Mouse (Mus musculus) cerebellum, adult 2 months (tissue): ENCODE results near the gene Notch1. TPM values are rescaled to one million over a fixed set of nuclear protein-coding genes. Genes with fewer than 3 reads are reported as not detected.

Experiments used
- DNase-seq, 2 experiments: peaks; one replicate each; pipeline ENCODE4 v3.0.0; 2021
- H3K27ac ChIP-seq: fragments of 200-500 bp; 2 replicates; pipeline ENCODE4 v1.5.1; 2012; ENCODE audit warnings: low read length, control low read depth, inconsistent platforms; ENCODE audit not compliant: insufficient read depth
- H3K27me3 ChIP-seq: fragments of 200-500 bp; 2 replicates; pipeline ENCODE4 v1.6.1; 2012; ENCODE audit warnings: inconsistent platforms, mild to moderate bottlenecking, low read length, moderate library complexity; ENCODE audit not compliant: control insufficient read depth, insufficient read depth
- H3K4me1 ChIP-seq: fragments of 200-500 bp; 2 replicates; pipeline ENCODE4 v1.6.1; 2011; ENCODE audit warnings: low read length; ENCODE audit not compliant: control insufficient read depth, insufficient read depth
- H3K4me3 ChIP-seq: fragments of 200-500 bp; replicated peaks from 2 replicates; pipeline ENCODE3; 2011; ENCODE audit warnings: mild to moderate bottlenecking, low read depth, low read length, control low read depth; ENCODE audit not compliant: insufficient read depth
- CTCF ChIP-seq: fragments of 200-500 bp; IDR thresholded peaks from 2 replicates; pipeline ENCODE4 v1.5.1; 2011; ENCODE audit warnings: low read depth, mild to moderate bottlenecking, control low read depth, low read length, moderate library complexity, borderline replicate concordance; ENCODE audit not compliant: insufficient read depth
- POLR2A ChIP-seq: fragments of 200-500 bp; IDR thresholded peaks from 2 replicates; pipeline ENCODE4 v1.6.1; 2011; ENCODE audit warnings: low read length, control low read depth, borderline replicate concordance; ENCODE audit not compliant: insufficient read depth
- WGBS: fragments of 180-500 bp; shearing (Covaris S2); methylation state at CpG from one replicate; pipeline ENCODE4 v1.1.7; 2018; 5-methylcytosine and 5-hydroxymethylcytosine counted together
- polyA plus RNA-seq: library from polyadenylated mRNA; depleted of rRNA; stranded (reverse); fragments of >200 nt; gene quantifications from 2 replicates; pipeline ENCODE4 v1.2.3, GENCODE M21; 2012

Notch1 gene
- polyA plus RNA-seq, 1 experiment, result 10.5 TPM

DNA sequence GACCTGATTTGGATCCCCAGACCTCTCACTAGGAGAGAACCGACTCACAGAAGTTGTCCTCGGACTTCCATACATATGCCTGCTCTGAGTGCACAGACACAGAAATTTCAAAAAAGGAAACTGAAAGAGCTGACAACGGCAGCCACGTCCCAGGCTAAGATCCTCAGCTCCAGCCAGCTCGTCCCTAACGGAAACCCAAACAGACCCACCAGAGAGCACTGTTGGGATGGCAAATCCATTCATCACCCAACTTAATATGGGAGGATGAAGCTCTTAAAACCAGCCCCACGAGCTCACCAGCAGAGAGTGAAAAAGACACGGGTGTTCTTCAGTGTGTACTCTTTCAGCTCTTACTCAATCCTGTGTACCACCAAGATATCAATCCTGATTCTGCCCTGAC, 17.8 kb downstream of the Notch1 start:
- H3K27ac ChIP-seq, result no peak overlapping the region
- 61% methylated on average over 8 of the region's 8 CpGs for WGBS
- no peaks in the 10 kb centered on the region; the same call in 1 of the 2 replicates for H3K27me3 ChIP-seq
- TF ChIP-seq POLR2A (no peak), CTCF (no peak)
- peaks cover 3% of the 10 kb centered on the region; the same call in 1 of the 2 replicates for H3K4me1 ChIP-seq
- H3K4me3 ChIP-seq, result no peak overlapping the region
- no peak for DNase-seq

DNA sequence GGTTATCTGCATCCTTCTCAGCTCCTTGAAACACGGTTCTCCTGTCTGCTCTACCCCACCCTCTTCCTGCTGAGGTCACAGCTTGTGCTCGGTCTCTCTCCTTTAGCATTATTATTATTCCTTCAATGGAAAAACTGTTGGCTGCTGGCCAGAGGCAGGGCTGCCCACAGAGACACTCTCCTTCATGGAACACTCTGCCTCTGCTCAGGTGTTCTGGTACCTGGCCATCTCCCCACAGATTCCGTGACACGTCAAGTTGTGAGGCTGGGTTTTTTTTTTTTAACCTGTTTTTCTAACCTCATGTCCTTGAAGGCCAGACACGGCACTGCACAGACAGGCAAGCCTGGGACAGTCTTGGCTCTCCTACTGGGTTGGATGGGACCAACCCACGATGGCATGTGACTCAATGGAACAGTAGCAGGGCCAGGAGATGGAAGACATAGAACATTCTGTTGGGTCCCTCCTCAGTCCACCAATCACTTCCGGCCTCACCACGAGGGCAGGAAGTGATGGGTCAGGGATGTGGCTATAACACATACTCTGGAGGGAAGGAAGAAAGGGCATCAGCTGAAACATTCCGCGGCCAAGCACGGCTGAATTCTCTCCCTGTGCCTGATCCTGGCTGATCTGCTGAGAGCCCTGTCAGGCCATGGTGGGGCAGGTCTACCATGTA, 18.5 kb downstream of the Notch1 start:
- 59% methylated on average over 11 of the region's 11 CpGs for WGBS
- no peaks in the 10 kb centered on the region for H3K4me1 ChIP-seq
- no peak overlapping the region for H3K4me3 ChIP-seq
- H3K27me3 ChIP-seq, result no peaks in the 10 kb centered on the region
- no peak for TF ChIP-seq CTCF
- no peak for TF ChIP-seq POLR2A
- DNase-seq, result no peak
- no peak overlapping the region for H3K27ac ChIP-seq

DNA sequence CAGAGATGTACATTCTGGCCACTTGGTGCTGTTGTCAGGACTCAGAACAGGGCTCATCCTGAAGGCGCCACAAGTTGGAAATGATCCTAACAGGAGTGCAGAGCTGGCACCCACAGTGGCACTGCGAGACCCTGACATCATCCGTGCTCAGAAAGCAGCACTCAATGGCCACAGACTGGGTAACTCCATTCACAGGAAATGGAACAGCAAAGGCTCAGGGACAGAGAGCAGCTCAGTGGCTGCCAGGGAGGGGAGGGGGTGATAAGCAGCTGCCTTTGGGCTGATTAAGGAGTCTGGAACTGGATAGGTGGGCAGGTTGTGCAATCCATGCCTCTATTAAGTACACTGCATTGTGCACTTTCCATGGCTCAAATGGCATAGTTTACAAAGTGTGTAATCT, 20.0 kb downstream of the Notch1 start:
- no peak for DNase-seq
- Histone ChIP-seq H3K27me3 (no peaks in the 10 kb centered on the region), H3K4me1 (no peaks in the 10 kb centered on the region), H3K27ac (no peak overlapping the region), H3K4me3 (no peak overlapping the region)
- 38% methylated on average over 3 of the region's 3 CpGs for WGBS
- TF ChIP-seq CTCF, result no peak
- no peak for TF ChIP-seq POLR2A

DNA sequence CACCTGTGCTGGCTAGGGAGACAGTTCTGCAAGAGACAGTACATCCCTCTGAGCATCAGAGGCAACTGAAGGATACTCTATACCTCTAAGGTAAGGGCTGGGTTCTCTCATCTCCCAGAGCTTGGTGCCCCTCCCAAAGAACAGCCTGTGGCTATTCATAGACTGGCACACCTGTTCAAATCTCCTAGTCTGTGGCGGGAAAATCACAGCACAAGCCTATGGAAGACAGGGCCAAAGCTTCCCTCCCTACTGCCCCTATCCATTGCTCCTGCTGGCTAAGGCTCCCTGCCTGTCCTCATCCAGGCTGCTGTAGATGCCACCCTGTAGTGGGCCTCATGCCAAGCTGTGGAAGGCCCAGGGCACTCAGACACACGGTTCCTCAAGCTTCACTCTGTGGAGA, 20.8 kb downstream of the Notch1 start:
- WGBS, result 28% methylated on average over 2 of the region's 2 CpGs
- Histone ChIP-seq H3K4me3 (no peak overlapping the region), H3K4me1 (no peaks in the 10 kb centered on the region), H3K27ac (no peak overlapping the region), H3K27me3 (no peaks in the 10 kb centered on the region)
- DNase-seq, result no peak
- no peak for TF ChIP-seq CTCF
- TF ChIP-seq POLR2A, result no peak

DNA sequence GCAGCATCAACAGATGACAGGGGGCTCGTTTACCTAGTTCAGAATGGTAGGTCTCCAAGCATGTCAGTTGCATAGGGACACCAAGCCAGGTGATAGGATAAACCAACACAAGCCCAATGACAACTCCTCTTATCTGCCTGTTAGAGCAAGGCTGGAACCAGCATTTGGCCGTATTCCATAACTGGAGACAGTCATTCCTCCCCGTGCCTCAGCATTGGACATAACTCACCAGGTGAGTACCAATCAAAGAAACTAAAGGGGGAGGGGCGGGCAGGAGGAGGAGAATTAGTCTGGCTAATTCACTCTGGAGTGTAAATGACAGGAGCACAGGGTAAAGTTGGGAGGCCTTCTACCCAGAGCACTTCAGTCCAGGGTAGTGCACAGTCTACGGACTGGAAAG, 21.5 kb downstream of the Notch1 start:
- H3K27ac ChIP-seq, result no peak overlapping the region

DNA sequence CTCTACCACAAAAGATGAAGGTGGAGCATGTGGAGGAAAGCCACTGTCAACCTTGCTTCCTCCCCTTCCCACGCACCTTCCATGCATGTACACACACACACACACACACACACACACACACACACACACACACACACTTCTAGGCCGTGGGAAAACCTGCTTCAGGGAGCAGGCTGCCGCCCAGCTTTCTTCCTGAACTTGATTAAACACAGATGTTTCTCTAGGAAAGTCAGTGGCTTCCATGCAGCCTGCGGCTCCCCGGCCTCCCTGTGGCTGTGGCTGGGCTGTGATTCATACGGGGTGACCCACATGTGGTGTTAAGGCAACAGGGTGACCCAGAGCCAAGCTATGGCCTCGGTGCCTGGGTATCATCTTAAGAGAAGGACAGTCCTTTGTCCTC, 22.1 kb downstream of the Notch1 start:
- Histone ChIP-seq H3K27ac (no peak overlapping the region), H3K27me3 (no peaks in the 10 kb centered on the region), H3K4me1 (no peaks in the 10 kb centered on the region), H3K4me3 (no peak overlapping the region)
- WGBS, result 59% methylated on average over 7 of the region's 7 CpGs
- DNase-seq, result no peak
- TF ChIP-seq POLR2A (no peak), CTCF (no peak)

More for the DNA sequence above, 21.5 kb downstream of the Notch1 start:
- no peaks in the 10 kb centered on the region for H3K27me3 ChIP-seq
- H3K4me1 ChIP-seq, result no peaks in the 10 kb centered on the region
- no peak for DNase-seq
- H3K4me3 ChIP-seq, result no peak overlapping the region
- 79% methylated on average over 5 of the region's 5 CpGs for WGBS
- TF ChIP-seq CTCF, result no peak
- TF ChIP-seq POLR2A, result no peak

DNA sequence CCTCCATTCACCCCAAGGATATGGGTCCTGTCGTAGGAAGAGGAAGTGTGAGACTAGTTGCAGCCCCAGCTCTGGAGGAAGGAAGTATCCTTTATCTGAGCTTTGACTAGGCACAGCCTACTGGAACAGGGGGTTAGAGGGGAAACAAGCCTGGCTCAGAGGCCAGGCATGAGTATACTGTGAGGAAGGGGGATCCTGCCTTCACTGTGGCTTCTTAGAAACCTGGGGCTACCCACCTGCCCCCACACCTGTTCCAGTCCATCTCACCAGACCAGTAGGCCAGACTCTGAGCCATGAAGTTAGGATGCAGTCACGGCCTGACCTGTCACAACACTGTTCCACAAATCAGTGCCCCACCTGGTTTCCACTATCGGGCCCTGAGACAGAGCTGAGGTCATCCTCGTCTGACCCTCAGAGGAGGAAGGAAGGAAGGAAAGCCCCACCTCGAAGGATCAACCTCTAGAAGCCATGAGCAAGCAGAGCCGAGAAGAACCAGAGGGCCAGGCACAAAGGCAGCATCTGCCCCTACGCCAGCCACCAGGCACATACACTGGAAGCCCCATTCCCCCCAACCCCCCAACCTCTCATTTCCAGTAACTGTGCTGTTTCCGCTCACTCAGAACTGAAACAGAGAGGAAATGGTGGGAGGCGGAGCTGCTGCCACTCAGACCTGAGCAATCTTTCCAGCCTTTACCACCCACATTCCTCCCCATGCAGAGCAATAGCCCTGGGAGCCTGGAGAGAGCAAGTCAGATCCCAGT, 23.3 kb downstream of the Notch1 start:
- Histone ChIP-seq H3K4me3 (no peak overlapping the region), H3K4me1 (no peaks in the 10 kb centered on the region), H3K27me3 (no peaks in the 10 kb centered on the region), H3K27ac (no peak overlapping the region)
- 65% methylated on average over 9 of the region's 9 CpGs for WGBS
- TF ChIP-seq CTCF (no peak), POLR2A (no peak)
- no peak for DNase-seq
